Mouse (Mus musculus): ENCODE measurements around the gene Slc48a1. TPM values are rescaled to one million over a fixed set of nuclear protein-coding genes. Genes with fewer than 3 reads are reported as not detected.
A peak's percentile ranks its signal among the peaks of the same experiment; 100 is the strongest.

Gene Slc48a1
- polyA plus RNA-seq, 1 experiment from 2014 or later, result 37.8 TPM

DNA sequence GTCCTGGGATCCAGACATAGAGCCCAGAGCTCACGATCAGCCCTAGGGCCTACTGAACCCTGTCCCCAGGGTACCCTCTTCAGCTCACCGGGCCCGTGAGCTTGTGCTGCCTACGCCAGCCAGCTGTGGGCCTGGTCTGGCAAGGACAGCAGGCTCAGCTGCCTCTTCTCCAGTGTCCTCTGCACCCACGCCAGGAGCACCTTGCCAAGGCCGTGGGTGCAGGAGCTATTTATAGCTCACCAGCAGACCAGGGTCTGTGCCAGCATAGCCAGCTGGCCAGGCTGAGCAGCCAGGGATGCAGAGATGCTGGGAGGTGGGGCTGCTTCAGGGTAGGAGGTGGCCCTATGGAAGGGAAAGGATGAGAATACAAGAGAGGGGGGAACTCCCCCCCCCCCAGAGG, 33.8 kb downstream of the Slc48a1 start:
- no peak overlapping the region for H3K9ac ChIP-seq (replicated peaks)
- 79% methylated on average over 6 of the region's 6 CpGs for WGBS
- ATAC-seq (ENCODE audit: low FRiP score, low read depth), result no peak

DNA sequence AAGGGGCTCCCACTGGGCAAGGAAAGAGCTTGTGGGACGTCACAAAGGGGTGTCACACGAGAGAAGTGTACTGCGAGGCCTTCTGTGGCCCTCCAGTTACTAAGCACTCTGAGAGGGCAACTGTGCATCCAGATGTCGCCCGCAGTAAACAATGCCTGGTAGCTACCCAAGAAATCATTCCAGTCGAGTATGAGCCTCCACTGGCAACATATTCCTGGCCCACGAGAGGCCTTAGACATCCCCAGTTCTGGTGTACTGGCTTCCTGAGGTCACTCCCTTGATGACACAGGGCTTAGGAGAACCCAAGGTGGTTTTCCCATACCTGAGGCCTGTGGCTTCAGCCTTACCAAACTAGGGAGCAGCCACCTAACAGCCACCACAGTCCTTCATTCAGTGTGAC, 34.6 kb downstream of the Slc48a1 start:
- ATAC-seq (ENCODE audit: low FRiP score, low read depth), result no peak
- Histone ChIP-seq H3K4me3 (no peak overlapping the region), H3K4me2 (replicated peaks) (no peak overlapping the region), H3K9me3 (no peaks in the 10 kb centered on the region), H3K4me1 (peaks cover 25% of the 10 kb centered on the region), H3K27ac (replicated peaks) (no peak overlapping the region), H3K9ac (replicated peaks) (no peak overlapping the region), H3K36me3 (peaks cover 28% of the 10 kb centered on the region), H3K27me3 (no peaks in the 10 kb centered on the region)
- WGBS, result 77% methylated on average over 7 of the region's 7 CpGs

More for the DNA sequence above, 33.8 kb downstream of the Slc48a1 start:
- Histone ChIP-seq H3K36me3 (peaks cover 36% of the 10 kb centered on the region), H3K9me3 (no peaks in the 10 kb centered on the region), H3K4me1 (peaks cover 25% of the 10 kb centered on the region), H3K27me3 (no peaks in the 10 kb centered on the region), H3K27ac (replicated peaks) (no peak overlapping the region), H3K4me3 (no peak overlapping the region), H3K4me2 (replicated peaks) (no peak overlapping the region)

DNA sequence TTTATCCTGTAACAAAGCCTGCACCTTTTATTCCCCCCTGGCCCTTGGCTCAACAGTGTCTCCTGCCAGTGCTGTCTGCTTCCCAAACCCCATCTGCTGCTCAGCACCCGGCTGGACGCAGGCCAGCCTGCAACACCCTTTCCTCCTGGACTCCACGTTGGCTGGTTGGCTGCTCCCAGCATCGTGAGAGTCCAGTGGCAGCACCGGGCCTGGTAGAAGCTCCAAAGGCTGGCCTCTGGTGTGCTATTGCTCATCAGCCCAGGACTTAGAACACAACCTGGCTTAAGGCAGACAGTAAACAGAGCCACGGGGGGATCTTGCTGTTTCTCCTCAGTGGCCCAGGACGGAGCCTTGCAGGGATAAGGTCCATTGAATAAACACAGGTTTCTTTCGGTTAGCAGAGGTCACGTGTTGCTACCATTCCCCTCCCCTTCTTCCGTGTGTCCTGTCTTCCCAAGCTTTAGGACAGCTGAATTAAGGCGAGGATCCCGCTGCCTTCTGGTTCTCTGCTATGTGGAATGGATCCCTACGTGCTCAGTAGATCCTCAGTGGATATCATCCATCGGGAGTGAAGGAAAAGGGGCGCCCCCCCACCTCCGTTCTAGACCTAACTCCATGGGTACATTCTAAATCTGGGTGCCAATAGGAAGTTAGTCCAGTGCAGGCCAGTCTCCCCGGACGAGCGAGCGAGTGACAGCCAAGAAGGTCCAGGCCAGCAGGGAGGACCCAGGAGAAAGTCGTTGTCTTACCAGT, 35.3 kb downstream of the Slc48a1 start:
- Histone ChIP-seq H3K27me3 (no peaks in the 10 kb centered on the region), H3K4me1 (peaks cover 25% of the 10 kb centered on the region), H3K4me3 (no peak overlapping the region), H3K4me2 (replicated peaks) (no peak overlapping the region), H3K27ac (replicated peaks) (no peak overlapping the region; the same call in 1 of the 2 replicates), H3K9me3 (no peaks in the 10 kb centered on the region), H3K36me3 (peaks cover 21% of the 10 kb centered on the region), H3K9ac (replicated peaks) (no peak overlapping the region)
- WGBS, result 45% methylated on average over 21 of the region's 21 CpGs
- no peak for ATAC-seq (ENCODE audit: low FRiP score, low read depth)

DNA sequence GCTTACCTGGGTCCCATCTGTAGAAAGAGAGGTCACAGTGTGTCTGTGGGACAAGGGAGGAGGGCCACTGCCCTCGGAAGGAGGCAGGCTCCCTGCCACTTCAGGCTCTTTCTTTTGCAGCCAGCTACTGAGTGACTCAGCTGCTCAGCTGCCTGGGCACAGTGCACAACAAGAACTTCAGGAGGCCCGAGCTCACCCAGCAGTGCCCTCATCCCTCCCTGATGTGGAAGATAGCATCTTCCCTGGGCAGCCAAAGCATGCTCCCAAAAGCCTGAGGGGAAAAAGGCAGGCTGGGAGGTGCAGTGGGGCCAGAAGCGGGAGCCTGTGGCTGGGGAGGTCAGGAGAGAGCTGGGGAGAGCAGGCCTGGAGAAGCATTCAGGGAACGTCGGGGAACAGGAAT, 36.4 kb downstream of the Slc48a1 start:
- no peaks in the 10 kb centered on the region for H3K27me3 ChIP-seq
- H3K9me3 ChIP-seq, result no peaks in the 10 kb centered on the region
- H3K27ac ChIP-seq (replicated peaks), result 0 out of 2 replicates have a peak overlapping the region, but pooled peaks have one; percentile 3
- H3K4me3 ChIP-seq, result no peak overlapping the region
- H3K36me3 ChIP-seq, result peaks cover 10% of the 10 kb centered on the region
- H3K4me2 ChIP-seq (replicated peaks), result no peak overlapping the region
- H3K4me1 ChIP-seq, result peaks cover 25% of the 10 kb centered on the region
- 59% methylated on average over 5 of the region's 5 CpGs for WGBS
- no peak for ATAC-seq (ENCODE audit: low FRiP score, low read depth)
- H3K9ac ChIP-seq (replicated peaks), result no peak overlapping the region

DNA sequence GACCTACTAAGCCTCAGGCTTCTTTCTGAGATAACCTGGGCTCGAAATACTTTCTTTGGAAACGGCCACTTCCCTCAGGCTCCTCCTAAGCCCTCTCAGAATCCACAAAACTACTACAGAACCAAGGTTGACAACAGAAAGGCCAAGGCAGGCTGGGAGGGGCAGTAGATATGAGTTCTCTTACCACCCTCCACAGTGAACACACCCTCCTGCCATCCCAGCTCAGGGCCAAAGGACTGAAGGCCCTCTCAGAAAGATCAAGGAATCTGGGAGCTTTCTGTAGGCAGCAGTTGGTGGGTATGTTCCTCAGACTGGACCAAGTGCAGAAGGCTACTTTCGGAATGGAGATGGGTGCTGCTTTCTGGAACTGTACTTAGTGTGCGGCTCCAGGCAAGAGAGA, 36.9 kb downstream of the Slc48a1 start:
- Histone ChIP-seq H3K27me3 (no peaks in the 10 kb centered on the region), H3K9ac (replicated peaks) (no peak overlapping the region), H3K4me3 (no peak overlapping the region), H3K27ac (replicated peaks) (no peak overlapping the region), H3K36me3 (peaks cover 6% of the 10 kb centered on the region), H3K4me1 (peaks cover 25% of the 10 kb centered on the region), H3K9me3 (no peaks in the 10 kb centered on the region), H3K4me2 (replicated peaks) (no peak overlapping the region)
- WGBS, result 92% methylated on average over 4 of the region's 4 CpGs
- no peak for ATAC-seq (ENCODE audit: low FRiP score, low read depth)

DNA sequence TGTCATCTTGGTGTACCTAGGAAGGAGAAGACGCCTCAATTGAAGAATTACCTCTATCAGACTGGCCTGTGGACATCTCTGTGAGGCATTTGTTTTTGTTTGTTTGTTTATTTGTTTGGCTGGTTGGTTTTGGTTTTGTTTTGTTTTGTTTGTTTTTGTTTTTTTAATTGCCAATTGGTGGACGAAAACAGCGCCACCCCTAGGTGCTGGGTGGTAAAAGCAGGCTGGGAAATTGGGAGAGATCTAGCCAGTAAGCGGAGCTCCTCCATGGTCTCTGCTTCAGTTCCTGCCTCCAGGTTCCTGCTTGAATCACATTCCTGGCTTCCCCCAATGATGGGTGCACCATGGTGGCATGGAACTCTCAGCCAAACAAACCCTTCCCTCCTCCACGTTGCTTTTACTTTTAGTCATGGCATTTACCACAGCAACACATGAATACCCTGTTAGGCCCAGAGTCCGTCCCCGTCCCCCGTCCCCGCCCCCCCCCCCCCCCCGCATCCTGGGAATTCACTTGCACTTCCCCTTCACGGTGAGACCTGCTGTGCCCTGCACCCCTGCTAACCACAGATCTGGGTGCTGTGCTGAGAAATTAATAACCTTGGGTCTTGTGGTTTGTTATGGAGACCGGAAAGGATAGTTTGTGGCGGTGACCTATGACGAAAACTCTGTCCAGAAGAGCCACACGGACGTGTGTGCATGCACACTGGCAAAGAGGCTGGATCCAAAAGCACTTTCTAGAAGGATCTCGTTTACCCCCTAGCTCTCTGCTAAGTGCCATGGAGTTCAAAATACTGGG, 38.1 kb downstream of the Slc48a1 start:
- Histone ChIP-seq H3K4me3 (no peak overlapping the region), H3K9me3 (no peaks in the 10 kb centered on the region), H3K4me1 (peaks cover 27% of the 10 kb centered on the region), H3K4me2 (replicated peaks) (no peak overlapping the region), H3K36me3 (peaks cover 5% of the 10 kb centered on the region; the same call in 1 of the 2 replicates), H3K27me3 (no peaks in the 10 kb centered on the region), H3K9ac (replicated peaks) (no peak overlapping the region), H3K27ac (replicated peaks) (no peak overlapping the region)
- WGBS, result 94% methylated on average over 17 of the region's 17 CpGs
- no peak for ATAC-seq (ENCODE audit: low FRiP score, low read depth)

DNA sequence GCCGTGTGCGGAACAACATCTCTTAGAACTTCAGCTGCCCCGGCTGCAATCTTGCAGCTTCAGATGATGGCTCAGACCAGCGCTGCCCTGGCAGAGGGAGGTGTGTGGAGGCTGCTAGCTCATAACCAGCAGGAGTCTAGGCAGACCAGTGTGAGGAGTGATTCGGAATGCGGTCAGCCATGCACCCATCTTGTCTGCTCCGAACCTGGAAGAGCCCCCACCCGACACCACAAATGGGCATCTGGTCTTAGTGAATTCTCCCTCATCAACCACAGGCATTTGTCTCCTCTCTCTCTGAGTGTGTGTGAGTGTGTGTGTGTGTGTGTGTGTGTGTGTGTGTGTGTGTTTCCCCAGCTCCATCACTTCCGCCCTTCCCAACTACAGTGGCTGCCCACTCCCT, 41.6 kb downstream of the Slc48a1 start:
- no peak for ATAC-seq (ENCODE audit: low FRiP score, low read depth)
- Histone ChIP-seq H3K4me2 (replicated peaks) (no peak overlapping the region), H3K36me3 (peaks cover 5% of the 10 kb centered on the region; the same call in 1 of the 2 replicates), H3K4me3 (no peak overlapping the region), H3K4me1 (peaks cover 36% of the 10 kb centered on the region), H3K27me3 (0 out of 2 replicates have a peak, but pooled peaks cover 1% of the 10 kb centered on the region), H3K9ac (replicated peaks) (no peak overlapping the region), H3K27ac (replicated peaks) (no peak overlapping the region), H3K9me3 (no peaks in the 10 kb centered on the region)
- WGBS, result 86% methylated on average over 9 of the region's 9 CpGs

DNA sequence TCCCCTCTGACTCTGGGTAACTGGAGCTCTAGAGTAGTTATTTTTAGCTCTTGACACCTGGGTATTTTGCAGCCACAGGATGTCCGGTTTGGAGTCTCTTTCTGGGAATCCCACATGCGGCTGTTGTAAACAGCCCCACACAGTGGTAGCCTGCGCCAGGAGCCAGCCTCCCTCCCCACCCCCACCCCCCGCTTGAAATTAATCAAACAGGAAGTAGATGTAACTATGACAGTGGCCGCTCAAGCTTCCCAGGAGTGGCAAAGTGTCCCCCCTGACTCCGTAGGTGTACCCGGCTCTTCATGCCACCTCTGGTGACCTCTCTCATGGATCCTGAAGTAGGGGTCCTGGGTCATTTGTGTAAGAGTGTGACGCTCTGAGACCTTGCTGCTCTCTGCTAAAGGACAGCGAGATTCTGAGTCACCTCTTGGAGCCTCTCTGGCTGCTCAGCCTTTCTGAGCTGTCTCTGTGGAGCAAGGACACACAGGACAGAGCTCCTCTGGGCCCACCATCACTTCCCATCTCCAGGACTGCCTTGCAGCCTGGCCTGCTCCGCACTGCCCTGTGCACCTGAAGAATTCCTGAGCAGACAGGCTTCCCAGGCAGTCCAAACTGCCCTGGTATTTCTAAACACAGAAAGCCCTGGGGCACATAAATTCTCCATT, 43.1 kb downstream of the Slc48a1 start:
- H3K9me3 ChIP-seq, result no peaks in the 10 kb centered on the region
- WGBS, result 63% methylated on average over 10 of the region's 10 CpGs
- no peak overlapping the region for H3K27ac ChIP-seq (replicated peaks)
- no peak for ATAC-seq (ENCODE audit: low FRiP score, low read depth)
- H3K27me3 ChIP-seq, result 0 out of 2 replicates have a peak, but pooled peaks cover 10% of the 10 kb centered on the region
- no peak overlapping the region for H3K9ac ChIP-seq (replicated peaks)
- H3K4me3 ChIP-seq, result no peak overlapping the region
- peaks cover 51% of the 10 kb centered on the region for H3K4me1 ChIP-seq
- H3K36me3 ChIP-seq, result peaks cover 5% of the 10 kb centered on the region; the same call in 1 of the 2 replicates
- H3K4me2 ChIP-seq (replicated peaks), result no peak overlapping the region

DNA sequence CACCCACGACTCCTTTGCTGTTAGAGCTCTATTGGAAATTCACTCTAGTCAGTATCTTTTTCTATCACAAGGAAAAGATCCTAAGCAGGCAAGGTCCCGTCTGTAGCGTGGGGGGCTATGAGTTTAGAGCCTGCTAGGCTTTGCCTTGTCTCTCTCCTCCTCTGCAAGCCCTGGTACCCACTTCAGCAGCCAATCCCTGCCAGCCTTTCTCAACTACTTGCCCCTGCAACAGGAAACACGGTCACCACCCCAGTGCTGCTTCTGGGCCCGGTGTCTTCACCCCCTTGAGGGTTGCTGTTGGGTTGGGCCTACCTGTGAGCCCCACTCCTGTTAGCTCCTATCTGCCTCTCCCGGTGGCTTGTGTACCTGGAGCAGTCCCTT, 43.7 kb downstream of the Slc48a1 start:
- no peak for ATAC-seq (ENCODE audit: low FRiP score, low read depth)
- H3K4me1 ChIP-seq, result peaks cover 54% of the 10 kb centered on the region
- H3K27me3 ChIP-seq, result 0 out of 2 replicates have a peak, but pooled peaks cover 10% of the 10 kb centered on the region
- no peak overlapping the region for H3K4me3 ChIP-seq
- WGBS, result 83% methylated on average over 6 of the region's 6 CpGs
- H3K9ac ChIP-seq (replicated peaks), result no peak overlapping the region
- no peak overlapping the region for H3K4me2 ChIP-seq (replicated peaks)
- peaks cover 5% of the 10 kb centered on the region; the same call in 1 of the 2 replicates for H3K36me3 ChIP-seq
- H3K27ac ChIP-seq (replicated peaks), result no peak overlapping the region
- H3K9me3 ChIP-seq, result no peaks in the 10 kb centered on the region

DNA sequence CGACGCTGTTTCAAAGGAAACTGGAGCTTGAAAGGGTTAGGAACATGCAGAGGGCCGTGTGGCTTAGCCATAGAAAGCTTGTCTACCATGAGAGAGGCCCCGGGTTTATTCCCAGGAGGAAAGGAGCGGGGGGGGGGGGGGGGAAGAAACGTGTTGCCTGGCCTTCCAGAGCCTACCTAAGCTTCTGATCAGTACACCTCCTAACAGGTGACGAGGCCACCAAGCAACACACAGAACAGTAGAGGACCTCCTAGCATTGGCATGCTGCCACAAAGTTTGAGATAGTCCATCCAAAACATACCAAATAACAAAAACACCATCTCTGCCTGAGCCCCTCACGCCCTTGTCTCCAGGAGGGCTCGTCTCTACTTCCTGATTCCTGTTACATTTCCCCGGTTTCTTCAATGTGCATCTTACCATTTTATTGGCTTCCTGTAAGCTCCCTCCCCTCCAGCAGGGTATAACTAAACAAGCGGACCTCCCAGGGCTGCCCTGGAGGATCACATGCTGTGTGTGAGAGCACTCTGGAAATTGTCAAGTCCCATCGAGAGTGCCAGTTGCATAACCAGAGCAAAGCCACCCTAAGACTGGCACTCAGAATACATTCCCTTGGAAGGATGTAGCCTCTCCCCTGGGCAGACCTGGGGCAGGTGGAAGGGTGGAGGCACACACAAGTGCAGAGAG, 44.4 kb downstream of the Slc48a1 start:
- Histone ChIP-seq H3K36me3 (peaks cover 5% of the 10 kb centered on the region; the same call in 1 of the 2 replicates), H3K27ac (replicated peaks) (no peak overlapping the region), H3K9ac (replicated peaks) (no peak overlapping the region), H3K9me3 (no peaks in the 10 kb centered on the region), H3K4me2 (replicated peaks) (no peak overlapping the region), H3K27me3 (0 out of 2 replicates have a peak, but pooled peaks cover 10% of the 10 kb centered on the region), H3K4me1 (peaks cover 58% of the 10 kb centered on the region), H3K4me3 (no peak overlapping the region)
- WGBS, result 53% methylated on average over 11 of the region's 12 CpGs
- no peak for ATAC-seq (ENCODE audit: low FRiP score, low read depth)

DNA sequence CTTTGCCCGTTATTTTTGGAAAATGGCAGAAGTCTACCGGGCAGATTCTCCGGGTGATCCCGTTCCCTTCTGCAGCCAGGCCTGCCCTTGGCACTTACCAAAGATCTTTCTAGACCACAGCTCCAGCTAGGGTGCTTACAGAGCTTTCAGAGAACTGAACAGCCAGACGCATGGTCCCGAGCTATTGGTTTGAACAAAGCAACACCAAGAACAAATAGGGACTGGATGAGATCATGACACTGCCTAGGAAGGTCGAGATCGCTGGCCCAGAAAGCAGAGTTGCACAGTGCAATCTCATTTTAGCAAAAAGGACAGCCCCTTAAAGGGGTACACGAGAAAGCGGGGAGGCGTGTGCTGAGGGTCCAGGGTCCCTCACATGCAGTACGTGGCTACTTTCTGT, 45.2 kb downstream of the Slc48a1 start:
- WGBS, result 72% methylated on average over 12 of the region's 12 CpGs
- Histone ChIP-seq H3K4me2 (replicated peaks) (no peak overlapping the region), H3K4me1 (peaks cover 62% of the 10 kb centered on the region), H3K4me3 (no peak overlapping the region), H3K9me3 (no peaks in the 10 kb centered on the region), H3K9ac (replicated peaks) (no peak overlapping the region), H3K27ac (replicated peaks) (no peak overlapping the region; the same call in 1 of the 2 replicates), H3K36me3 (peaks cover 5% of the 10 kb centered on the region; the same call in 1 of the 2 replicates), H3K27me3 (0 out of 2 replicates have a peak, but pooled peaks cover 10% of the 10 kb centered on the region)
- ATAC-seq (ENCODE audit: low FRiP score, low read depth), result no peak
